Mouse (Mus musculus): ENCODE results near the gene Osbpl6. TPM values are rescaled to one million over a fixed set of nuclear protein-coding genes. Genes with fewer than 3 reads are reported as not detected.

Gene Osbpl6
- total and polyA plus RNA-seq, 3 experiments, result 5.9 to 13.5 (median 11.4) TPM

GRCm38 (mm10) chr2:76378646-76379045 lies 27.7 kb upstream of the Osbpl6 start:
- TF ChIP-seq EP300 (IDR thresholded peaks at IDR 0.05; ENCODE audit: insufficient read depth, low read depth, low read length) (no peak), POLR2A (IDR thresholded peaks at IDR 0.05; ENCODE audit: insufficient read depth, low read depth, low read length) (no peak), CTCF (IDR thresholded peaks at IDR 0.05) (no peak)
- 94% methylated on average over 19 of the region's 19 CpGs for WGBS
- intact Hi-C loops (cut with DNase I), result no loop called here
- Histone ChIP-seq H3K4me3 (no peak overlapping the region), H3K27me3 (ENCODE audit: control insufficient read depth, insufficient read depth, low read length) (no peaks in the 10 kb centered on the region), H3K4me1 (ENCODE audit: control insufficient read depth, insufficient read depth, low read length) (no peaks in the 10 kb centered on the region), H3K9ac (ENCODE audit: low read depth, low read length) (no peak overlapping the region), H3K79me2 (replicated peaks; ENCODE audit: control insufficient read depth, insufficient read depth, low read length) (no peaks in the 10 kb centered on the region), H3K27ac (no peak overlapping the region), H3K36me3 (ENCODE audit: control insufficient read depth, insufficient read depth, low read length) (peaks cover 2% of the 10 kb centered on the region)
- DNase-seq, result no peak

- no peak overlapping the region for H3K4me3 ChIP-seq
- no peaks in the 10 kb centered on the region for H3K4me1 ChIP-seq (ENCODE audit: control insufficient read depth, insufficient read depth, low read length)
- TF ChIP-seq POLR2A (IDR thresholded peaks at IDR 0.05; ENCODE audit: insufficient read depth, low read depth, low read length) (no peak), EP300 (IDR thresholded peaks at IDR 0.05; ENCODE audit: insufficient read depth, low read depth, low read length) (no peak), CTCF (IDR thresholded peaks at IDR 0.05) (no peak)
- H3K79me2 ChIP-seq (replicated peaks; ENCODE audit: control insufficient read depth, insufficient read depth, low read length), result no peaks in the 10 kb centered on the region
- H3K36me3 ChIP-seq (ENCODE audit: control insufficient read depth, insufficient read depth, low read length), result no peaks in the 10 kb centered on the region
- intact Hi-C loops (cut with DNase I), result no loop called here
- DNase-seq, result no peak
- H3K9ac ChIP-seq (ENCODE audit: low read depth, low read length), result no peak overlapping the region
- no peaks in the 10 kb centered on the region for H3K27me3 ChIP-seq (ENCODE audit: control insufficient read depth, insufficient read depth, low read length)
- H3K27ac ChIP-seq, result no peak overlapping the region
Observed at GRCm38 (mm10) chr2:76386531-76386930, 19.8 kb upstream of the Osbpl6 start.

GRCm38 (mm10) chr2:76400178-76400577 lies 6.1 kb upstream of the Osbpl6 start:
- Histone ChIP-seq H3K27me3 (ENCODE audit: control insufficient read depth, insufficient read depth, low read length) (no peaks in the 10 kb centered on the region), H3K4me3 (no peak overlapping the region), H3K4me1 (ENCODE audit: control insufficient read depth, insufficient read depth, low read length) (no peaks in the 10 kb centered on the region), H3K36me3 (ENCODE audit: control insufficient read depth, insufficient read depth, low read length) (no peaks in the 10 kb centered on the region), H3K79me2 (replicated peaks; ENCODE audit: control insufficient read depth, insufficient read depth, low read length) (no peaks in the 10 kb centered on the region), H3K27ac (no peak overlapping the region), H3K9ac (ENCODE audit: low read depth, low read length) (no peak overlapping the region)
- no peak for DNase-seq
- intact Hi-C loops (cut with DNase I), result no loop called here
- no peak for TF ChIP-seq EP300 (IDR thresholded peaks at IDR 0.05; ENCODE audit: insufficient read depth, low read depth, low read length)
- no peak for TF ChIP-seq POLR2A (IDR thresholded peaks at IDR 0.05; ENCODE audit: insufficient read depth, low read depth, low read length)
- no peak for TF ChIP-seq CTCF (IDR thresholded peaks at IDR 0.05)

GRCm38 (mm10) chr2:76405596-76406150 lies 635 bp upstream of the Osbpl6 start:
- peaks cover 2% of the 10 kb centered on the region; the same call in 1 of the 2 replicates for H3K27me3 ChIP-seq (ENCODE audit: control insufficient read depth, insufficient read depth, low read length)
- intact Hi-C loops (cut with DNase I), result loop anchor here (2.0 kb wide), 1 partner anchor 37 kb away; the partner anchor contains the start of gene Rbm45
- TF ChIP-seq POLR2A (IDR thresholded peaks at IDR 0.05; ENCODE audit: insufficient read depth, low read depth, low read length) (no peak), CTCF (IDR thresholded peaks at IDR 0.05) (no peak), EP300 (IDR thresholded peaks at IDR 0.05; ENCODE audit: insufficient read depth, low read depth, low read length) (no peak)
- WGBS, result 7% methylated on average over 15 of the region's 15 CpGs
- H3K4me1 ChIP-seq (ENCODE audit: control insufficient read depth, insufficient read depth, low read length), result no peaks in the 10 kb centered on the region
- no peak overlapping the region for H3K27ac ChIP-seq
- DNase-seq, result no peak
- H3K36me3 ChIP-seq (ENCODE audit: control insufficient read depth, insufficient read depth, low read length), result no peaks in the 10 kb centered on the region
- H3K79me2 ChIP-seq (replicated peaks; ENCODE audit: control insufficient read depth, insufficient read depth, low read length), result no peaks in the 10 kb centered on the region
- H3K9ac ChIP-seq (ENCODE audit: low read depth, low read length), result peak overlapping the region; percentile 92
- peak overlapping the region; percentile 94 for H3K4me3 ChIP-seq

GRCm38 (mm10) chr2:76406937-76407441 lies 681 bp downstream of the Osbpl6 start:
- Histone ChIP-seq H3K79me2 (replicated peaks; ENCODE audit: control insufficient read depth, insufficient read depth, low read length) (no peaks in the 10 kb centered on the region), H3K27me3 (ENCODE audit: control insufficient read depth, insufficient read depth, low read length) (peaks cover 2% of the 10 kb centered on the region; the same call in 1 of the 2 replicates), H3K9ac (ENCODE audit: low read depth, low read length) (peak overlapping the region; percentile 92), H3K36me3 (ENCODE audit: control insufficient read depth, insufficient read depth, low read length) (no peaks in the 10 kb centered on the region), H3K4me1 (ENCODE audit: control insufficient read depth, insufficient read depth, low read length) (no peaks in the 10 kb centered on the region), H3K27ac (peak overlapping the region; percentile 41), H3K4me3 (peak overlapping the region; percentile 94)
- peak; percentile 54 to 63 for DNase-seq
- TF ChIP-seq POLR2A (IDR thresholded peaks at IDR 0.05; ENCODE audit: insufficient read depth, low read depth, low read length), result no peak
- no peak for TF ChIP-seq EP300 (IDR thresholded peaks at IDR 0.05; ENCODE audit: insufficient read depth, low read depth, low read length)
- TF ChIP-seq CTCF (IDR thresholded peaks at IDR 0.05), result no peak
- WGBS, result under 1% methylated on average over 49 of the region's 49 CpGs
- intact Hi-C loops (cut with DNase I), result loop anchor here (2.0 kb wide), 1 partner anchor 38 kb away; the partner anchor contains the start of gene Rbm45

- WGBS, result 85% methylated on average over 1 of the region's 1 CpGs
- Histone ChIP-seq H3K27ac (no peak overlapping the region), H3K4me1 (ENCODE audit: control insufficient read depth, insufficient read depth, low read length) (no peaks in the 10 kb centered on the region), H3K79me2 (replicated peaks; ENCODE audit: control insufficient read depth, insufficient read depth, low read length) (no peaks in the 10 kb centered on the region), H3K9ac (ENCODE audit: low read depth, low read length) (no peak overlapping the region), H3K27me3 (ENCODE audit: control insufficient read depth, insufficient read depth, low read length) (peaks cover 2% of the 10 kb centered on the region; the same call in 1 of the 2 replicates), H3K4me3 (no peak overlapping the region), H3K36me3 (ENCODE audit: control insufficient read depth, insufficient read depth, low read length) (no peaks in the 10 kb centered on the region)
- no peak for TF ChIP-seq EP300 (IDR thresholded peaks at IDR 0.05; ENCODE audit: insufficient read depth, low read depth, low read length)
- no peak for TF ChIP-seq CTCF (IDR thresholded peaks at IDR 0.05)
- TF ChIP-seq POLR2A (IDR thresholded peaks at IDR 0.05; ENCODE audit: insufficient read depth, low read depth, low read length), result no peak
- intact Hi-C loops (cut with DNase I), result no loop called here
- DNase-seq, result no peak
Observed at GRCm38 (mm10) chr2:76409526-76409925, 3.2 kb downstream of the Osbpl6 start.
